Mouse (Mus musculus) midbrain, postnatal 0 days (tissue): ENCODE results near the gene Cd59b. TPM values are rescaled to one million over a fixed set of nuclear protein-coding genes. Genes with fewer than 3 reads are reported as not detected.
A peak's percentile ranks its signal among the peaks of the same experiment; 100 is the strongest.

Experiments used
- ATAC-seq: fragments of 200-750 bp; cut with Nextera tagmentation; 2 replicates; pipeline ENCODE4 v1.8.0; 2017; ENCODE audit warnings: moderate number of reproducible peaks, mild to moderate bottlenecking, moderate TSS enrichment, moderate library complexity; ENCODE audit not compliant: low FRiP score
- DNase-seq: peaks from one replicate; pipeline ENCODE4 v3.0.0-alpha.2; 2015; ENCODE audit warnings: low spot score
- H3K27ac ChIP-seq: fragments of 300-500 bp; sonication (generic); 2 replicates; pipeline ENCODE4 v1.5.1; 2014; ENCODE audit warnings: low read depth, mild to moderate bottlenecking, low read length, mixed read lengths
- H3K27me3 ChIP-seq: fragments of 300-500 bp; sonication (generic); 2 replicates; pipeline ENCODE4 v1.6.1; 2014; ENCODE audit warnings: low read length, control low read depth, mixed read lengths; ENCODE audit not compliant: insufficient read depth
- H3K36me3 ChIP-seq: fragments of 300-500 bp; sonication (generic); 2 replicates; pipeline ENCODE4 v1.6.1; 2014; ENCODE audit warnings: low read length, control low read depth, mixed read lengths; ENCODE audit not compliant: insufficient read depth
- H3K4me1 ChIP-seq: fragments of 300-500 bp; sonication (generic); 2 replicates; pipeline ENCODE4 v1.6.1; 2014; ENCODE audit warnings: mild to moderate bottlenecking, control low read depth, antibody characterized with exemption, low read length, mixed read lengths; ENCODE audit not compliant: insufficient read depth
- H3K4me2 ChIP-seq: fragments of 300-500 bp; sonication (generic); 2 replicates; pipeline ENCODE4 v1.6.1; 2014; ENCODE audit warnings: low read depth, mild to moderate bottlenecking, low read length, mixed read lengths; ENCODE audit not compliant: poor library complexity, severe bottlenecking
- H3K4me3 ChIP-seq: fragments of 300-500 bp; sonication (generic); 2 replicates; pipeline ENCODE4 v1.5.1; 2014; ENCODE audit warnings: low read depth, mild to moderate bottlenecking, low read length, moderate library complexity
- H3K9ac ChIP-seq: fragments of 300-500 bp; sonication (generic); replicated peaks from 2 replicates; pipeline ENCODE4 v1.6.1; 2014; ENCODE audit warnings: mild to moderate bottlenecking, low read length, moderate library complexity, mixed read lengths; ENCODE audit not compliant: poor library complexity, severe bottlenecking
- H3K9me3 ChIP-seq: fragments of 300-500 bp; sonication (generic); 2 replicates; pipeline ENCODE4 v1.6.1; 2016; ENCODE audit warnings: low read length, control low read depth
- CTCF ChIP-seq: IDR thresholded peaks from 2 replicates; pipeline ENCODE4 v1.5.1; 2016; ENCODE audit warnings: antibody characterized with exemption, mild to moderate bottlenecking
- WGBS: fragments of 180-500 bp; shearing (Covaris S2); extraction: QIAGEN DNeasy Blood & Tissue Kit; methylation state at CpG from one replicate; pipeline ENCODE4 v1.1.7; 2014; 5-methylcytosine and 5-hydroxymethylcytosine counted together
- polyA plus RNA-seq: library from polyadenylated mRNA; unstranded; fragments of >200 nt; fragmentation: Nextera tagmentation; extraction: Ambion mirVana; gene quantifications from 2 replicates; pipeline ENCODE4 v1.2.1, GENCODE M21; 2015
- total RNA-seq: library from RNA; depleted of rRNA; stranded (reverse); fragments of >200 nt; gene quantifications from 2 replicates; pipeline ENCODE4 v1.2.3, GENCODE M21; 2014; rRNA removed

Cd59b gene
- total RNA-seq (1.5 TPM in 1 of 2 replicates, not detected in the other), polyA plus RNA-seq (1.5 and 2.4 TPM in 2 replicates)

DNA sequence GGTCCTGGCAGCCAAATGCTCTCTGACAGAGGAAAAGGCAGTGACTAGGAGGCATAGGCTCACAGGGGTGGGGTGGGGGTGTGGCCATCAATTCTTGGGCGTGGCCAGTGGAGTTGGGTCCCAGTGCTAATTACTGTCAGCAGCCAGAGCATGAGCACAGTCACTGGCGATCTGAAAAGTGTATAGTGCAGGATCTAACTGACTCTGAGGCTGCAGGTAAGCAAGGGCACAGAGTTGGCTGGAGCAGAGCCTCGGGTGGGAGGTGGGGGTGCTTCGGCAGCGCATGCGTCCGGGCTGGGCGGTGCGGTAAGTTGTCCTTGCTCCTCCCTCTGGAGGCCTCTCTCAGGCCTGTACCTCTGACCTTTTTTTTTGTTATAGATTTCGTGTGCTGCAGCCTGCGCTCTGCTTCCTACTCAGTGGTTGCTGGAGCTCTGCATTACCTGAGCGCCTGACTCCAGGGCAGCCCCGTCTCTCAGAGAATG is at the start of gene Cd59b:
Gene Cd59b (plus strand): TSS at position 146 of the 482 bp plus-strand sequence.
- Histone ChIP-seq H3K9ac (no peak within 1 kb of the TSS), H3K36me3 (no peaks in the 10 kb centered on the region), H3K4me1 (no peaks in the 10 kb centered on the region), H3K4me3 (peak within 1 kb of the TSS; percentile 24; the same call in 1 of the 2 replicates), H3K9me3 (no peaks in the 10 kb centered on the region), H3K27me3 (no peaks in the 10 kb centered on the region), H3K4me2 (peak within 1 kb of the TSS; percentile 49), H3K27ac (no peak within 1 kb of the TSS)
- 3% methylated on average over 13 of the region's 13 CpGs for WGBS
- peak; percentile 66 for ATAC-seq
- no peak for TF ChIP-seq CTCF
- peak; percentile 49 for DNase-seq

DNA sequence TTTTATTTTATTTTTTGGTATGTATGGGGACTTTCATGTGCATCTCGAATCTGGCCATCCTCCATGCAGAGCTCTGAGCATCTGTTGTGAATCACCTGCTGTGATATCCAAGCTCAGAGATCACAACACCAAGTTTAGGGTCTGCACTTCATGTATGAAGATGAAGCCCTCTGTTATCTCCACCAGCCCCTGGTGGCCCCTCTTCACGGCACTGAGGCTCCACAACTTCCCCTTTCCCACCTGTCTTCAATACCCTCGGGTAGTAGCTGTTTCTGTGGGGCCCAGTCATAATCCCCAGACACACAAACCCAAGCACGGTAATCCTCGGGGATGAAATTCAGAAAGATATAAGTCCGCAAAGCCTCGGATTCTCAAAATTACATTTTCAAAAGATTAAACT is 46.6 kb upstream of the Cd59b start:
- Histone ChIP-seq H3K27ac (no peak overlapping the region), H3K27me3 (no peaks in the 10 kb centered on the region), H3K36me3 (no peaks in the 10 kb centered on the region), H3K4me3 (no peak overlapping the region), H3K4me2 (no peak overlapping the region), H3K9me3 (no peaks in the 10 kb centered on the region), H3K9ac (no peak overlapping the region), H3K4me1 (no peaks in the 10 kb centered on the region)
- ATAC-seq (no peak), DNase-seq (no peak)
- no peak for TF ChIP-seq CTCF
- WGBS: 72% methylated on average over 7 of the region's 7 CpGs

DNA sequence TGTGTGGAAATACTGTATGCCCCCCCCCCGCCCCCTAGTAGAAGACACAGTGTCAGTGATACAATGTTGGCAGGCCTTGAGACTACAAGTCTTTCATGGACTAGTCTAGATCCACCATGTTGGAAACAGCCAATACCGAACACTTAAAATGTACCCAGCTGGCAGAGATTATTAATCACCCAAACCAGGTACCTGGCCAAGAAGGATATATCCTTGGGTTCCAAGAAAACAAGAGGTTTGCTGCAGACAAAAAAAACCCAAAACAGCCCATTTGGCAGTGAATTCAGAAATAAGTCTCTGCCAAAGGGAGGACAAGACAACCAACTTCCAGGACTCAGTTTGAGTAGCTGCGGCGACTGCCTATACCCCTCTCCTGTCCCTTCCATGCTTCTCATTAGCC is 45.0 kb upstream of the Cd59b start:
- H3K4me3 ChIP-seq: no peak overlapping the region
- H3K27me3 ChIP-seq: no peaks in the 10 kb centered on the region
- TF ChIP-seq CTCF: no peak
- H3K4me1 ChIP-seq: peaks cover 6% of the 10 kb centered on the region
- H3K27ac ChIP-seq: no peak overlapping the region
- H3K9ac ChIP-seq: no peak overlapping the region
- DNase-seq (no peak), ATAC-seq (no peak)
- WGBS: 88% methylated on average over 4 of the region's 4 CpGs
- H3K9me3 ChIP-seq: no peaks in the 10 kb centered on the region
- no peak overlapping the region for H3K4me2 ChIP-seq
- no peaks in the 10 kb centered on the region for H3K36me3 ChIP-seq

DNA sequence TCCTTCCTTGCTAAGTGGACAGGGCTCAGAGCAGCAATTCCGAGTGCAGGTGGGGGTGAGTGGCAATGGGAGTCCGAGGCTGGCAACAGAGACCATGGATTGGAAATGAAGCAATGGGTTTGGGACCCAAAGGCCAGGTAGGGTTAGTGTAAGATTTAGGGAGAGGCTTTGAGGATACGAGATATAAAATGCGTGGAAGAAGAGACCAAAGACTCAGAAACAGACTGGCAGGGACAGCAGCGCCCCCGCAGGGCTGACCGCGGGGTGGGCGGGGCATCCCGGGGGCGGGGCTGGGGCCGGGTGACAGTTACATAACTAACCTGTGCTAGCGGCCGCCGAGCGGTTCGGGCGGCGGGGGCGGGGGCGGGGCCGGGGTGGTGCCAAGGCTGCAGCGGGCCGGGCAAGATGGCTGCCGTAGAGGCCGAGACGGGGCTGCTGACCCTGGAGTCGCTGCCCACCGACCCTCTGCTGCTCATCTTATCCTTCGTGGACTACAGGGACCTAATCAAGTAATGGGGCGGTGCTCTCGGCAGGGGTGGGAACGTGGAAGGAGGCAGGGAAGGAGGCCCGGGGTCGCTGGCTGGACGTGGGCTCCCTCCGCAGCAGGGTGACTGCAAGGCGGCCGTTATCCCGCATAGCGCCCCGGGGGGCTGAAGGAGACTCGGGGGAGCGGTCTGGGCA is 42.1 kb upstream of the Cd59b start, which contains the start of gene Fbxo3:
Gene Fbxo3 (plus strand): TSS at position 264 of the 681 bp plus-strand sequence.
- Histone ChIP-seq H3K9me3 (no peaks in the 10 kb centered on the region), H3K4me3 (peak within 1 kb of the TSS; percentile 66), H3K9ac (peak within 1 kb of the TSS; percentile 98), H3K4me2 (peak within 1 kb of the TSS; percentile 67), H3K4me1 (peaks cover 7% of the 10 kb centered on the region), H3K36me3 (peaks cover 4% of the 10 kb centered on the region; the same call in 1 of the 2 replicates), H3K27ac (peak within 1 kb of the TSS; percentile 82), H3K27me3 (no peaks in the 10 kb centered on the region)
- ATAC-seq (peak; percentile 94), DNase-seq (peak; percentile 77)
- no peak; the same call in 1 of the 2 replicates for TF ChIP-seq CTCF
- under 1% methylated on average over 28 of the region's 44 CpGs for WGBS

DNA sequence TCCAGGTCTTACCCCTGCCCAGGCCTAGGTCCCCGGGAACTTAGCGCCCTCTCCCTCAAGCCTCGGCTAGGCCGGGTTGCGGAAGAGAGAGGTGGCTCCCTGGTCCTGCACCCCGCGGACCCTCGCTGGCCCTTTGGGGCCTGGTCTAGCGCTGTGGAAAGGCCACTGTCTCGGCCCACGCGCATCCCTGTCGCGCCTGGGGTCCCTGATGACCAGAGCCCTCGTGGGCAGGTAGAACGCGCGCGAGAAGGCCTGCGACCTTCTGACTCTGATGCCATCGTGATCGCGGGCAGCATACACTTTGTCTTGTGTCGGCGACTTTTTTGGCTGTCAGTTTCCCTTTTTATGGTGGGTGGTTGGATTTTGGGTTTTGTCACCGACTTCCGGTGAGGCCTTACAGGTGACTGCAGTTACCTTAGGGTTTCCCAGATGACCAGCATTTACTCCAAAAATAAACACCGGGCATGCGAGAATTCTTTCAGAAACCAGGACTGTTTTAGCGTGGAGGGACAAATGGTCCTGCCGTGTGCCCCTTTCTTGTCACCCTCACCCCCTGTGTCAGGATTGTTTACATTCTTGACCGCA is 41.4 kb upstream of the Cd59b start, which contains the start of gene 4931422A03Rik:
Gene 4931422A03Rik (minus strand): TSS at position 223 of the 585 bp plus-strand sequence.
- Histone ChIP-seq H3K9me3 (no peaks in the 10 kb centered on the region), H3K27me3 (no peaks in the 10 kb centered on the region), H3K9ac (peak within 1 kb of the TSS; percentile 98), H3K36me3 (peaks cover 4% of the 10 kb centered on the region; the same call in 1 of the 2 replicates), H3K4me2 (peak within 1 kb of the TSS; percentile 67), H3K27ac (peak within 1 kb of the TSS; percentile 82), H3K4me1 (peaks cover 7% of the 10 kb centered on the region), H3K4me3 (peak within 1 kb of the TSS; percentile 66)
- TF ChIP-seq CTCF: no peak
- peak; percentile 77 for ATAC-seq
- peak; percentile 12 for DNase-seq
- WGBS: 1% methylated on average over 30 of the region's 32 CpGs

DNA sequence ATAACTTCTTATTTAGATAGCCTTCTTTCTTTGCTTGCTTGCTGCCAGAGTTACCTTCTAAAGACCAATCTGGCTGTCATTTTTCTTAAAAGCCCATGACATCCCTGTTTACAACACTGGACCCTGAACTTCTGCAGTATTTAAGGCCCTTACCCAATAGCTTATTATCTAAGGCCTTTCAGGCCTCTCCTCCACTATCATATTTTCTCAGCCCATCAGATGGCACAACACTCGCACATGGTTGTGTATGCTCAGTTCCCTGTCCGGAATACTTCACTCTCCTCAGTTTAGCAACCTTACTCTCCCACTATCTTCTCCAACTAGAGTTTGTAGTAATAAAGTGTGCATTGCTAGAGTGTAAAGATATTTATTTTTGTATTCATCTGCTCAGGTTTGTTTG is 40.6 kb upstream of the Cd59b start:
- Histone ChIP-seq H3K4me3 (peak overlapping the region; percentile 66), H3K9me3 (no peaks in the 10 kb centered on the region), H3K27ac (no peak overlapping the region), H3K36me3 (peaks cover 10% of the 10 kb centered on the region), H3K27me3 (no peaks in the 10 kb centered on the region), H3K4me2 (peak overlapping the region; percentile 67), H3K4me1 (peaks cover 7% of the 10 kb centered on the region), H3K9ac (peak overlapping the region; percentile 98; the same call in 1 of the 2 replicates)
- no peak for ATAC-seq
- TF ChIP-seq CTCF: no peak
- no peak for DNase-seq
- WGBS: 74% methylated on average over 2 of the region's 2 CpGs
